Mouse (Mus musculus) granulocyte monocyte progenitor cell, adult 5-6 weeks (primary cell): ENCODE data around the gene Tfpt. TPM values are rescaled to one million over a fixed set of nuclear protein-coding genes. Genes with fewer than 3 reads are reported as not detected.

Source experiments
- ATAC-seq: replicated peaks from 2 replicates; pipeline ENCODE4 v1.8.0; 2016; ENCODE audit warnings: mild to moderate bottlenecking, moderate TSS enrichment, inconsistent platforms; ENCODE audit not compliant: poor library complexity, severe bottlenecking
- total RNA-seq, 2 experiments: library from RNA; stranded (forward) in 1 of 2; stranded (reverse) in 1 of 2; fragments of 200-712, 200-1000 nt in 1 of 2; fragments of >200 nt in 1 of 2; fragmentation: Nextera tagmentation in 1 of 2; gene quantifications; 2 replicates each; pipeline ENCODE4 v1.2.3; 2014 to 2017

Tfpt gene
- total RNA-seq, 2 experiments from 2014 or later = 32.5 to 32.8 TPM

DNA sequence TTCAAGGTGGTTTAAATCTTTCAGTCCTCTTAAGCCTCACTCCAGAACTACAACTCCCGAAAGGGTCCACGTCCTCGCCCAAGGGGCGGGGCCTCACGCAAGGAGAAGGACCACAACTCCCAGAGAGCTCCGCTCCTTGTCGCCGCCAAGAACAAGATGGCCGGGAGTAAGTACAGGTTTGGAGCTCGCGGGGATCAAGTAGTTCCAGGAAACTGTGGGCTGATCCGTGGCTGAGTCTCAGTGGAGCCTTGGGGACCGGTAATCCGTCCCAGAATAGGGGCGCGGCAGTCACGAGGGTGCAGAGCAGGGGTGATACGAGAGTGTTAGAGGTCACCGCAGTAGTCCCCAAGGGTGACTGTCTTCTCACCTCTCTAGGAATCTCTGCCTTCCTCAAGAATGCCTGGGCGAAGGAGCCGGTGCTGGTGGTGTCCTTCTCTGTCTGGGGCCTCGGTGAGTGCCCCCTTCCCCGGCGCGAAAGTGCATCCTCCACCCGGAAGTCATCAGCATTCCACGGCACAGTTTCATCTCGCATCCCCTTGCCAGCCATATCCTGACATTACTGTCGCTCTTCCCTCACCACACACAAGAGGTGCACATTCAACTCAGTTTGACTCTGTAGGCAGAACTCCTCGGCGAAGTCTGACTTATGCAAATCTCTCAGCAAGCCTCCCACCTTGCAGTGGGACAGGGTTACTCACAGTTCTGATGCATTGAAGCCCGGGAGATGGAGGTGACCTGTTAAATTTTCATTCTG is 12.3 kb downstream of the Tfpt start, which contains the start of gene Ndufa3:
TSS of gene Ndufa3 (plus strand) at position 132 of the 754 bp plus-strand sequence.
- ATAC-seq = peak; percentile 97

GRCm38 (mm10) chr7:3616389-3617241 is 13.1 kb downstream of the Tfpt start:
- ATAC-seq = peak; percentile 3; the same call in 1 of the 2 replicates

DNA sequence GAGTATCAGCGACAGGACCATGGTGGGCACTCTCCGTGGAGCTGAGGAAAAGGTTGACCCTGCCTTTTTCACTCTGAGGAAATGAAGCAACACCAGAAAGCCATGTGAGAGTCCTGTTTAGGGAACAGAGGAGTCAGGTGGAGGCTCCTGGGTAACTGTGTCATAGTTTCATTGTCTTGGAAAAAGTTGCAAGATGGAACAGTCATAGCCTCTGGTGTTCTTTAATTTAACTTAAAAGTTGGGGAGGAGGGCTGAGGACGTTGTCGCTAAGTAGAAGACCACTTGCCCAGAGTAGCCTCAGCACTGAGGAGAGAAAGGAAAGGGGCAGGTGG is 13.7 kb downstream of the Tfpt start, which contains the start of gene Oscar:
TSS of gene Oscar (minus strand) at position 101 of the 332 bp plus-strand sequence.
- peak; percentile 15; the same call in 1 of the 2 replicates for ATAC-seq

GRCm38 (mm10) chr7:3614021-3614420 is 15.7 kb downstream of the Tfpt start:
- no peak for ATAC-seq

- no peak for ATAC-seq
These were observed 18.7 kb downstream of the Tfpt start for GRCm38 (mm10) chr7:3611006-3611405.

GRCm38 (mm10) chr7:3610437-3610836 is 19.3 kb downstream of the Tfpt start:
- peak; percentile 43; the same call in 1 of the 2 replicates for ATAC-seq

GRCm38 (mm10) chr7:3609082-3609481 is 20.6 kb downstream of the Tfpt start:
- no peak for ATAC-seq

GRCm38 (mm10) chr7:3608668-3609067 is 21.1 kb downstream of the Tfpt start:
- ATAC-seq = no peak

DNA sequence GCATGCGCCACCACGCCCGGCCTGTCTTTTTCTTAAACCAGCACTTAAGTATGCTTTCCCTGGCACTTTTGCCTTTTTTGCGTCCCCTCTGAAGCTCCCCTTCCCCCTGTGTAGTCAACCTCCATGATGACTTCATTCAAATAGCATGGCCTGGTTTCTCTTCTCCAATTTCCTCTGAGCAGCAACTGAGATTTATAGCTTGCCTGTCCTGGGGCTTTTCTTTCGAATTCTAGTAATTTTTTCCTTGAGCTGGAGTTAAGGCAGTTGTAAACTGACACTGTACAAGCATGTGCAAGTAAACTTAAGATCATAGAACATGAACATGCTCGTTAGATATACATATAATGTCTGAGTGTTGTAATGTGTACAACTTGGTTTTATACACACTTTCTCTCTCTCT is 22.3 kb downstream of the Tfpt start:
- ATAC-seq = 0 out of 2 replicates have a peak, but pooled peaks have one; percentile 36

- ATAC-seq = peak; percentile 85
These were observed 22.9 kb downstream of the Tfpt start for GRCm38 (mm10) chr7:3606798-3607197.

DNA sequence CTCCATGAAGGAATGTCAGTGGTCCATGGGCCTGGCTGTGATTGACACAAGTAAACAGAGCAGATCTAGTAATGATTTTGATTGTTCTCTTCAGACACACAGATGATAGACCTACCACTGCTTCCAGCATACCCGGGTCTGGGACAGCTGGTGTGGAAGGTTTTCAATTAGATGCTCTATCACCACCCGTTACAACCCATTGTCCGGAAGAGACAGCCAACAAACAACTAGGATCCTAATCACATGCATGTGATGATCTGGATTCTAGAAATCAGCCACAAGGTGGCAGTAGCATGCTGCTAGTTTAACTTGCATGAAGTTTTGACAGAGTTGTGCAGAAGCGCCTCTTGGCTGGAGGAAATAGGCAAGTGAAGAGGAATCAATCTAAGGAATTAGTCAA is 28.6 kb downstream of the Tfpt start:
- ATAC-seq = peak; percentile 87

DNA sequence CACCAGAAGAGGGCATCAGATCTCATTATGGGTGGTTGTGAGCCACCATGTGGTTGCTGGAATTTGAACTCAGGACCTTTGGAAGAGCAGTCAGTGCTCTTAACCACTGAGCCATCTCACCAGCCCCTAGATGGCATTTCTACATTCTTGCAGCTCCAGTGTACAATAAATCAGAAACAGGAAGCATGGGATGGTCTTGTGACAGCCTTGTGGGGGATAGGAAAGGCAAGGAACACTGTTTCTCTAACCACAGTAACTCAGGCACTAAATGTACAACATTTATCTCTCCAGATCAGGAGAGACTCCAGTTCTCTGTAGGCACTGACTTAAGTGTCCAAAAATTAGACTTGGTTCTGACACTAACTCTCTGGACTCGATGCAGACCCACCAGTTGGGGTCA is 32.0 kb downstream of the Tfpt start:
- ATAC-seq = peak; percentile 75

DNA sequence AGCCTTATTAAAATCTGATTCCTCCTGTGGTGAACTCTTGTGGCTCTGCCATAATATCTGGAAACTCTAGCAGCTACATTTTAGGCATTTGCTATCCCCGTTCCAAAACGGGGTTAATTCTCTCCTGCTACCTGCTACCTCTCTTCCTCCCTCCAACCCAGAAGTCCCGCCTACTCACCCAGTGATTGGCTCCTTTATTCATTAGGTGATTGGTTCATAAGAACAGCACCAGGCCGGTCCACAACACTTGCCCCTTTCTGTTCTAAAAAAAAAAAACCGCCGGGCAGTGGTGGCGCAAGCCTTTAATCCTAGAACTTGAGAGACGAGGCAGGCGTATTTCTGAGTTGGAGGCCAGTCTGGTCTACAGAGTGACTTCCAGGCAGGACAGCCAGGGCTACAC is 34.6 kb downstream of the Tfpt start:
- ATAC-seq = peak; percentile 67

GRCm38 (mm10) chr7:3594686-3595085 is 35.0 kb downstream of the Tfpt start:
- ATAC-seq = peak; percentile 53

- no peak for ATAC-seq
These were observed 35.9 kb downstream of the Tfpt start for GRCm38 (mm10) chr7:3593855-3594254.

DNA sequence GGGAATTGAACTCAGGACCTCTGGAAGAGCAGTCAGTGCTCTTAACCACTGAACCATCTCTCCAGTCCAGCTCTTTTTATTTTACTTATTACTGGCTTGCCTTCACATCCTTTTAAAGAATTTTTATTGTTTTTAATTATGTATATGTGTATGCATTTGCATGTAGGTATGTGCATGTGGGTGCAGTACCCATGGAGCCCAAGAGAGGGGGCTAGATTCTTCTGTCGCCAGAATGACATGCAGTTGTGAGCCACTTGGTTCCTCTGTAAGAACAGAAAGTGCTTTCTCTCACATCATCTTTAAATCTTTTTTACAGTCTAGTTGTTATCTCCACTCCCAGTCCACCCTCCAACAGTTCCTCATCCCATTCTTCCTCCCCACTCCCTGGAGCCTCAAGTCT is 38.2 kb downstream of the Tfpt start:
- no peak for ATAC-seq

GRCm38 (mm10) chr7:3590550-3590949 is 39.2 kb downstream of the Tfpt start:
- no peak for ATAC-seq

DNA sequence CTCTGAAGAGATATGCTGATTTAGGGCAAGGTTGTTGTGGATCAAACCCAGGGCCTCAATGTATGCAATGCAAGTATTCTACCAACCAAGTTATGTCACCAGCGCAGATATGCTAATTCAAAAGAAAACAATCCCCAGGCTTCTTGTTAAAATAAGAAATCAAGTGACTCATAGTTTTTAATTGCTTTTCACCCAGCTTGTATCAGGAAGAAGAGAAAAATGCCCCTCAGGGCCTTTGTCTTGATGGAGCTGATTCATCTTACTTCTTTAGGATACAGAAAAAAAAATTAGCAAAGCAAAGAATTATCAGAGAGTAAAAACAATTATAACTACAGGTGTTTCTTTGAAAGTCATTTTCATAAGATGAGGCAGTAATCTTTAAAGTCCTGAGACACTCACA is 42.4 kb downstream of the Tfpt start:
- ATAC-seq = no peak

- ATAC-seq = no peak
These were observed 43.5 kb downstream of the Tfpt start for GRCm38 (mm10) chr7:3586255-3586654.

- no peak for ATAC-seq
These were observed 44.0 kb downstream of the Tfpt start for GRCm38 (mm10) chr7:3585763-3586162.

DNA sequence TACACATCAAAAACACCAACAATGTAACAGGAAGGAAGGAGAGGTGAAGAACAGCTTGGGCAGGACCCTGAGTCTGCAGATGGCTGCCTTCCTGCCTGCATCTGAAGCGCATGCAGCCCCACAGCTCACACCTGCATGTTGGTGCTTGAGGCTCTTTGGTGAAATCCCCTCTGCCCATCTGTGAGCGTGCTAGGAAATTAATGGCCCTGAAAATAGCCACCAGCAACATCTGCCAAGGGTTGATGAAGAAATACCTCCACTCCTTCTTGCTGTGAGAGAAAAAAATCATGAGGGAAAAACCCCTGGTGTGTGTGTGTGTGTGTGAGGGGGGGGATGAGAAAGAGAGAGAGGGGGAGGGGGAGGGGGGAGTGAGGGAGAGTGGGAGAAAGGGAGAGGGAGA is 49.7 kb downstream of the Tfpt start:
- no peak for ATAC-seq
